Mouse (Mus musculus): ENCODE results near the gene Usp49.
"Not testable (repeated sequence)": the region's sequence is repeated elsewhere in the genome, so short reads cannot be mapped to it uniquely, and the experiment has no call there.

Gene Usp49

GRCm38 (mm10) chr17:47654346-47654745, 23.9 kb downstream of the Usp49 start:
- DNase-seq = not testable (repeated sequence)

- no peak for DNase-seq
Measured at GRCm38 (mm10) chr17:47655697-47656096, 25.2 kb downstream of the Usp49 start.

- DNase-seq = no peak
Measured at GRCm38 (mm10) chr17:47657901-47658300, 27.4 kb downstream of the Usp49 start.

- DNase-seq = no peak
Measured at GRCm38 (mm10) chr17:47658741-47659243, 28.3 kb downstream of the Usp49 start.

- no peak for DNase-seq
Measured at GRCm38 (mm10) chr17:47663009-47663713, 32.7 kb downstream of the Usp49 start.

- DNase-seq = no peak
Measured at GRCm38 (mm10) chr17:47664474-47664873, 34.0 kb downstream of the Usp49 start.

- DNase-seq = no peak
Measured at GRCm38 (mm10) chr17:47669166-47669565, 38.7 kb downstream of the Usp49 start.

GRCm38 (mm10) chr17:47671988-47672310, 41.5 kb downstream of the Usp49 start:
- no peak for DNase-seq

- DNase-seq = no peak
Measured at GRCm38 (mm10) chr17:47672311-47673111, 42.0 kb downstream of the Usp49 start.

- DNase-seq = peak; percentile 67
Measured at GRCm38 (mm10) chr17:47676581-47676980, 46.1 kb downstream of the Usp49 start.

GRCm38 (mm10) chr17:47678238-47678637, 47.7 kb downstream of the Usp49 start:
- DNase-seq = no peak

- DNase-seq = no peak
Measured at GRCm38 (mm10) chr17:47678702-47679101, 48.2 kb downstream of the Usp49 start.

GRCm38 (mm10) chr17:47682836-47683235, 52.3 kb downstream of the Usp49 start:
- DNase-seq = no peak

GRCm38 (mm10) chr17:47687409-47688343, 57.2 kb downstream of the Usp49 start:
- peak; percentile 92 for DNase-seq

GRCm38 (mm10) chr17:47688344-47688607, 57.8 kb downstream of the Usp49 start, which contains the start of gene Tomm6:
Tomm6 (minus strand) TSS chr17:47688386.
- DNase-seq = no peak

- DNase-seq = peak; percentile 74
Measured at GRCm38 (mm10) chr17:47688608-47689575, 58.4 kb downstream of the Usp49 start, which contains the start of gene Frs3. Frs3 (plus strand) TSS chr17:47689030.

- DNase-seq = no peak
Measured at GRCm38 (mm10) chr17:47689894-47690293, 59.4 kb downstream of the Usp49 start.

GRCm38 (mm10) chr17:47691650-47692049, 61.2 kb downstream of the Usp49 start:
- DNase-seq = no peak

GRCm38 (mm10) chr17:47693671-47694441, 63.4 kb downstream of the Usp49 start:
- DNase-seq = no peak

- DNase-seq = no peak
Measured at GRCm38 (mm10) chr17:47694442-47694502, 63.8 kb downstream of the Usp49 start, which contains the start of gene Gm21981. Gm21981 (minus strand) TSS chr17:47694455.

- DNase-seq = peak; percentile 98
Measured at GRCm38 (mm10) chr17:47694503-47695336, 64.2 kb downstream of the Usp49 start, which contains the start of gene Prickle4. Prickle4 (minus strand) TSS chr17:47694736.

Measured in cerebellum, adult 8-10 months (tissue).